Comparison of ENCODE assay signal across 9 mouse cellular contexts in genomic region chr9:21426525-21426924, GRCm38 (mm10). TPM values are rescaled to one million over a fixed set of nuclear protein-coding genes. Genes with fewer than 3 reads are reported as not detected.
DNase-seq lines count a peak whose midpoint lies in the region; ATAC-seq and TF ChIP-seq lines count a peak whose summit lies in the region.
"Had no signal": no experiment of that assay in that cellular context is flagged by ENCODE, and none has a peak within 500 bp of the region (broad histone marks: within the 10 kb centered on the region; RNA-seq: fewer than 3 reads in every experiment).

No protein-coding gene starts in this region.

- H3K4me3 ChIP-seq in heart, embryonic 11.5 days (ENCODE audit: low read depth, low read length) = peak overlapping the region; percentile 98; the same call in 1 of the 2 replicates
- H3K4me3 ChIP-seq in CH12.LX (replicated peaks in 1 of 3; ENCODE audit: low read depth in 2 of 3, low read length in 2 of 3, poor library complexity in 1 of 3) = peak overlapping the region; percentile 89 to 91 (median 90)
- 0 out of 2 replicates have a peak overlapping the region, but pooled peaks have one; percentile 97 for H3K4me3 ChIP-seq in forebrain, embryonic 15.5 days
- peak overlapping the region; percentile 82 for H3K4me3 ChIP-seq in liver, embryonic 15.5 days (replicated peaks)

- no peaks in the 10 kb centered on the region for H3K9me3 ChIP-seq in heart, embryonic 11.5 days (replicated peaks; ENCODE audit: control insufficient read depth, low read length)
- no peaks in the 10 kb centered on the region for H3K9me3 ChIP-seq in CH12.LX (replicated peaks; ENCODE audit: low read length)
- no peaks in the 10 kb centered on the region for H3K9me3 ChIP-seq in forebrain, embryonic 15.5 days
- no peaks in the 10 kb centered on the region for H3K9me3 ChIP-seq in liver, embryonic 15.5 days (replicated peaks)

- peaks cover 15% of the 10 kb centered on the region for H3K4me1 ChIP-seq in heart, embryonic 11.5 days (ENCODE audit: control insufficient read depth, insufficient read depth, low read length)
- peaks cover 11 to 53% of the 10 kb centered on the region in 2 experiments for H3K4me1 ChIP-seq in CH12.LX (ENCODE audit: control insufficient read depth in 1 of 2, insufficient read depth in 2 of 2)
- peaks cover 62% of the 10 kb centered on the region for H3K4me1 ChIP-seq in forebrain, embryonic 15.5 days
- H3K4me1 ChIP-seq in liver, embryonic 15.5 days (replicated peaks) = peaks cover 75% of the 10 kb centered on the region

- in situ Hi-C loops in CH12.LX (cut with MboI; ENCODE audit: low pct_ligation_motif_present, low pct_unique_long_range_greater_than_20kb, low sequenced_read_pairs) = loop anchor here (5.0 kb wide), 1 partner anchor 36 kb away; no protein-coding TSS in a partner anchor

- TF ChIP-seq CTCF in CH12.LX (conservative IDR thresholded peaks at IDR 0.05 in 1 of 2, IDR thresholded peaks at IDR 0.05 in 1 of 2; ENCODE audit: low read depth in 2 of 2, low read length in 2 of 2) = no peak

- H3K4me2 ChIP-seq in heart, embryonic 11.5 days = peak overlapping the region; percentile 92
- H3K4me2 ChIP-seq in CH12.LX (ENCODE audit: insufficient read depth, low read depth, poor library complexity, severe bottlenecking) = peak overlapping the region; percentile 88; the same call in 1 of the 2 replicates
- H3K4me2 ChIP-seq in forebrain, embryonic 15.5 days (replicated peaks) = peak overlapping the region; percentile 80; the same call in 1 of the 2 replicates
- H3K4me2 ChIP-seq in liver, embryonic 15.5 days = peak overlapping the region; percentile 92

- no peak for DNase-seq in heart, postnatal 14 days
- no peak for DNase-seq in CH12.LX (ENCODE audit: extremely low read depth)
- DNase-seq in urinary bladder, adult 2 months (ENCODE audit: low spot score) = no peak
- no peak for DNase-seq in embryo, embryonic 9.5 days (ENCODE audit: extremely low spot score)
- DNase-seq in right cerebral cortex, postnatal 10 days (ENCODE audit: low spot score in 2 of 2) = no peak

- no peak for TF ChIP-seq POLR2A in CH12.LX (IDR thresholded peaks at IDR 0.05; ENCODE audit: low read depth, low read length)

- peaks cover 56% of the 10 kb centered on the region for H3K79me2 ChIP-seq in CH12.LX (replicated peaks; ENCODE audit: control insufficient read depth, extremely low read depth, insufficient read depth, poor library complexity, severe bottlenecking)

- no peak for ATAC-seq in heart, embryonic 11.5 days (replicated peaks; ENCODE audit: insufficient number of reproducible peaks, low FRiP score, low TSS enrichment)
- no peak for ATAC-seq in forebrain, embryonic 15.5 days (replicated peaks)
- ATAC-seq in liver, embryonic 15.5 days (ENCODE audit: insufficient read depth) = no peak
- ATAC-seq: CD4-positive, CD25-positive, alpha-beta regulatory T cell, adult 4 months had no signal

- dilution Hi-C loops in CH12.LX (cut with MboI; ENCODE audit: extremely low pct_ligation_motif_present, extremely low pct_unique_long_range_greater_than_20kb, low sequenced_read_pairs) = no loop called here

- intact Hi-C loops in heart, postnatal 14 days (cut with DNase I) = no loop called here

- TF ChIP-seq RAD21 in CH12.LX (IDR thresholded peaks at IDR 0.05; ENCODE audit: low read depth, low read length) = no peak

- 54% methylated on average over 2 of the region's 2 CpGs for WGBS in heart, embryonic 11.5 days (ENCODE audit: insufficient replicate concordance)
- 89% methylated on average over 2 of the region's 2 CpGs for WGBS in forebrain, embryonic 15.5 days
- 32% methylated on average over 2 of the region's 2 CpGs for WGBS in liver, embryonic 15.5 days (ENCODE audit: insufficient replicate concordance)

- TF ChIP-seq EP300 in CH12.LX (IDR thresholded peaks at IDR 0.05; ENCODE audit: low read length) = no peak

- H3K27ac ChIP-seq in heart, embryonic 11.5 days (ENCODE audit: low read depth, low read length) = no peak overlapping the region
- H3K27ac ChIP-seq in CH12.LX (ENCODE audit: insufficient read depth, low read depth) = no peak overlapping the region
- no peak overlapping the region for H3K27ac ChIP-seq in forebrain, embryonic 15.5 days (replicated peaks)
- peak overlapping the region; percentile 94 for H3K27ac ChIP-seq in liver, embryonic 15.5 days (replicated peaks)

- H3K36me3 ChIP-seq in heart, embryonic 11.5 days (ENCODE audit: control insufficient read depth, insufficient read depth, low read length) = no peaks in the 10 kb centered on the region; the same call in 1 of the 2 replicates
- H3K36me3 ChIP-seq in CH12.LX (replicated peaks in 1 of 2; ENCODE audit: control insufficient read depth in 1 of 2, insufficient read depth in 1 of 2, low read length in 1 of 2) = peaks cover 7 to 55% of the 10 kb centered on the region in 2 experiments
- no peaks in the 10 kb centered on the region for H3K36me3 ChIP-seq in forebrain, embryonic 15.5 days
- H3K36me3 ChIP-seq in liver, embryonic 15.5 days (replicated peaks) = 0 out of 2 replicates have a peak, but pooled peaks cover 9% of the 10 kb centered on the region

- no peaks in the 10 kb centered on the region for H3K27me3 ChIP-seq in heart, embryonic 11.5 days (ENCODE audit: control insufficient read depth, insufficient read depth, low read length)
- no peaks in the 10 kb centered on the region for H3K27me3 ChIP-seq in CH12.LX (replicated peaks)
- H3K27me3 ChIP-seq in forebrain, embryonic 15.5 days = no peaks in the 10 kb centered on the region
- H3K27me3 ChIP-seq in liver, embryonic 15.5 days = no peaks in the 10 kb centered on the region

- H3K9ac ChIP-seq in heart, embryonic 11.5 days (ENCODE audit: low read depth, low read length) = no peak overlapping the region; the same call in 1 of the 2 replicates
- peak overlapping the region; percentile 80; the same call in 1 of the 2 replicates for H3K9ac ChIP-seq in CH12.LX (ENCODE audit: insufficient read depth, low read depth)
- no peak overlapping the region; the same call in 1 of the 2 replicates for H3K9ac ChIP-seq in forebrain, embryonic 15.5 days (replicated peaks)
- H3K9ac ChIP-seq in liver, embryonic 15.5 days = peak overlapping the region; percentile 95

TF ChIP-seq in CH12.LX, 34 proteins besides CTCF, POLR2A, EP300 and RAD21:
- TF ChIP-seq IRF4 (IDR thresholded peaks at IDR 0.05; ENCODE audit: low read depth, low read length) (no peak), PAX5 (IDR thresholded peaks at IDR 0.05; ENCODE audit: low read length) (no peak), NELFE (IDR thresholded peaks at IDR 0.05; ENCODE audit: low read depth, low read length) (no peak), SMC3 (IDR thresholded peaks at IDR 0.05; ENCODE audit: low read depth, low read length) (no peak), MAZ (IDR thresholded peaks at IDR 0.05; ENCODE audit: low read depth, low read length) (no peak), HCFC1 (IDR thresholded peaks at IDR 0.05; ENCODE audit: low read depth, low read length) (no peak), MXI1 (IDR thresholded peaks at IDR 0.05; ENCODE audit: low read depth, low read length) (no peak), TCF12 (IDR thresholded peaks at IDR 0.05; ENCODE audit: low read depth, low read length) (no peak), NRF1 (IDR thresholded peaks at IDR 0.05; ENCODE audit: low read depth, low read length) (no peak), MYC (IDR thresholded peaks at IDR 0.05; ENCODE audit: low read depth, low read length) (no peak)

RNA-seq across cellular contexts. Expression of gene Dnm2, which starts 1.8 kb away (rescaled TPM):
- polyA plus RNA-seq in heart, embryonic 11.5 days (2014; fragmentation: Nextera tagmentation; extraction: Ambion mirVana) = 62.7 and 68.1 TPM in 2 replicates
- 10 to 100 TPM; 78.3 to 81.6 TPM for total RNA-seq in heart, postnatal 14 days (2021)
- total RNA-seq in CH12.LX (2012; rRNA removed) = 51.7 and 55.4 TPM in 2 replicates
- 36.4 and 37.0 TPM in 2 replicates for total RNA-seq in CH12.LX (2014; rRNA removed)
- 64.3 and 66.0 TPM in 2 replicates for polyA plus RNA-seq in CH12.LX (2012; ENCODE audit: insufficient read length, low read depth)
- 74.7 and 77.1 TPM in 2 replicates for polyA plus RNA-seq in forebrain, embryonic 15.5 days (2015; fragmentation: Nextera tagmentation; extraction: Ambion mirVana)
- 52.9 and 58.5 TPM in 2 replicates for polyA plus RNA-seq in liver, embryonic 15.5 days (2015; fragmentation: Nextera tagmentation; extraction: Ambion mirVana)
- polyA plus RNA-seq in urinary bladder, adult 2 months (2012; rRNA removed) = 76.4 and 91.4 TPM in 2 replicates

RNA-seq across cellular contexts. Expression of gene Qtrt1, which starts 14.9 kb away (rescaled TPM):
- polyA plus RNA-seq in heart, embryonic 11.5 days (2014; fragmentation: Nextera tagmentation; extraction: Ambion mirVana) = 24.2 and 31.7 TPM in 2 replicates
- 10 to 100 TPM in 1 of 2 experiments, 1 to 10 TPM in 1; 8.5 to 11.2 TPM for total RNA-seq in heart, postnatal 14 days (2021)
- total RNA-seq in CH12.LX (2012; rRNA removed) (57.8 and 60.5 TPM in 2 replicates), CH12.LX (2014; rRNA removed) (43.1 and 48.1 TPM in 2 replicates)
- 52.4 and 56.8 TPM in 2 replicates for polyA plus RNA-seq in CH12.LX (2012; ENCODE audit: insufficient read length, low read depth)
- polyA plus RNA-seq in forebrain, embryonic 15.5 days (2015; fragmentation: Nextera tagmentation; extraction: Ambion mirVana) = 45.7 and 49.1 TPM in 2 replicates
- 17.4 and 20.0 TPM in 2 replicates for polyA plus RNA-seq in liver, embryonic 15.5 days (2015; fragmentation: Nextera tagmentation; extraction: Ambion mirVana)
- 32.2 and 38.8 TPM in 2 replicates for polyA plus RNA-seq in urinary bladder, adult 2 months (2012; rRNA removed)

RNA-seq across cellular contexts. Expression of gene Ilf3, which starts 58.9 kb away (rescaled TPM):
- 120 and 138 TPM in 2 replicates for polyA plus RNA-seq in heart, embryonic 11.5 days (2014; fragmentation: Nextera tagmentation; extraction: Ambion mirVana)
- total RNA-seq in heart, postnatal 14 days (2021) = 10 to 100 TPM; 30.6 to 31.3 TPM
- 77.3 TPM in 2 replicates for total RNA-seq in CH12.LX (2012; rRNA removed)
- 72.8 and 75.8 TPM in 2 replicates for total RNA-seq in CH12.LX (2014; rRNA removed)
- polyA plus RNA-seq in CH12.LX (2012; ENCODE audit: insufficient read length, low read depth) = 128 and 145 TPM in 2 replicates
- 306 and 307 TPM in 2 replicates for polyA plus RNA-seq in forebrain, embryonic 15.5 days (2015; fragmentation: Nextera tagmentation; extraction: Ambion mirVana)
- polyA plus RNA-seq in liver, embryonic 15.5 days (2015; fragmentation: Nextera tagmentation; extraction: Ambion mirVana) = 38.8 and 42.2 TPM in 2 replicates
- polyA plus RNA-seq in urinary bladder, adult 2 months (2012; rRNA removed) = 43.9 and 48.5 TPM in 2 replicates

Comparison
In these comparisons a context has a peak if more than half of its experiments do, and no peak if none do; other contexts are left out.
1. H3K9ac ChIP-seq: peak in CH12.LX (single experiment) and liver, embryonic 15.5 days (single experiment); none in heart, embryonic 11.5 days (single experiment) and forebrain, embryonic 15.5 days (single experiment).
2. Peak in every context shown above with its lines, with median percentiles within 50 percentile points of each other: H3K4me2 ChIP-seq and H3K4me3 ChIP-seq.